Mouse (Mus musculus): ENCODE measurements around the gene Ttl. TPM values are rescaled to one million over a fixed set of nuclear protein-coding genes. Genes with fewer than 3 reads are reported as not detected.

Ttl gene
- polyA plus RNA-seq, 1 experiment from 2014 or later = 17.1 TPM

GRCm38 (mm10) chr2:129070296-129070695, 4.6 kb downstream of the Ttl start:
- ATAC-seq (ENCODE audit: insufficient number of reproducible peaks, low FRiP score, low TSS enrichment, low read depth) = no peak
- Histone ChIP-seq H3K4me1 (ENCODE audit: control insufficient read depth, insufficient read depth, low read length) (0 out of 2 replicates have a peak, but pooled peaks cover 2% of the 10 kb centered on the region), H3K9ac (ENCODE audit: low read length) (no peak overlapping the region), H3K36me3 (ENCODE audit: control insufficient read depth, insufficient read depth, low read length) (no peaks in the 10 kb centered on the region), H3K27ac (replicated peaks; ENCODE audit: low read depth, low read length) (no peak overlapping the region), H3K9me3 (ENCODE audit: control insufficient read depth, low read length) (no peaks in the 10 kb centered on the region), H3K27me3 (ENCODE audit: control insufficient read depth, insufficient read depth, low read length) (no peaks in the 10 kb centered on the region), H3K4me3 (ENCODE audit: low read depth, low read length) (no peak overlapping the region), H3K4me2 (ENCODE audit: low read depth, severe bottlenecking) (no peak overlapping the region)
- DNase-seq (ENCODE audit: low spot score) = no peak
- WGBS = 88% methylated on average over 3 of the region's 3 CpGs

GRCm38 (mm10) chr2:129078313-129078712, 12.6 kb downstream of the Ttl start:
- Histone ChIP-seq H3K9me3 (ENCODE audit: control insufficient read depth, low read length) (no peaks in the 10 kb centered on the region), H3K27ac (replicated peaks; ENCODE audit: low read depth, low read length) (no peak overlapping the region), H3K4me3 (ENCODE audit: low read depth, low read length) (no peak overlapping the region), H3K36me3 (ENCODE audit: control insufficient read depth, insufficient read depth, low read length) (no peaks in the 10 kb centered on the region), H3K4me1 (ENCODE audit: control insufficient read depth, insufficient read depth, low read length) (no peaks in the 10 kb centered on the region), H3K4me2 (ENCODE audit: low read depth, severe bottlenecking) (no peak overlapping the region), H3K9ac (ENCODE audit: low read length) (no peak overlapping the region), H3K27me3 (ENCODE audit: control insufficient read depth, insufficient read depth, low read length) (no peaks in the 10 kb centered on the region)
- DNase-seq (ENCODE audit: low spot score) = peak; percentile 49
- no peak for ATAC-seq (ENCODE audit: insufficient number of reproducible peaks, low FRiP score, low TSS enrichment, low read depth)
- 77% methylated on average over 3 of the region's 3 CpGs for WGBS

GRCm38 (mm10) chr2:129079194-129079593, 13.5 kb downstream of the Ttl start:
- Histone ChIP-seq H3K9me3 (ENCODE audit: control insufficient read depth, low read length) (no peaks in the 10 kb centered on the region), H3K9ac (ENCODE audit: low read length) (no peak overlapping the region), H3K4me1 (ENCODE audit: control insufficient read depth, insufficient read depth, low read length) (no peaks in the 10 kb centered on the region), H3K27ac (replicated peaks; ENCODE audit: low read depth, low read length) (no peak overlapping the region), H3K27me3 (ENCODE audit: control insufficient read depth, insufficient read depth, low read length) (no peaks in the 10 kb centered on the region), H3K36me3 (ENCODE audit: control insufficient read depth, insufficient read depth, low read length) (no peaks in the 10 kb centered on the region), H3K4me3 (ENCODE audit: low read depth, low read length) (no peak overlapping the region), H3K4me2 (ENCODE audit: low read depth, severe bottlenecking) (no peak overlapping the region)
- ATAC-seq (ENCODE audit: insufficient number of reproducible peaks, low FRiP score, low TSS enrichment, low read depth) = no peak
- DNase-seq (ENCODE audit: low spot score) = no peak
- WGBS = 83% methylated on average over 2 of the region's 2 CpGs

- H3K36me3 ChIP-seq (ENCODE audit: control insufficient read depth, insufficient read depth, low read length) = 0 out of 2 replicates have a peak, but pooled peaks cover 3% of the 10 kb centered on the region
Measured at GRCm38 (mm10) chr2:129081097-129081496, 15.4 kb downstream of the Ttl start.

GRCm38 (mm10) chr2:129083514-129083913, 17.8 kb downstream of the Ttl start:
- Histone ChIP-seq H3K9me3 (ENCODE audit: control insufficient read depth, low read length) (no peaks in the 10 kb centered on the region), H3K4me3 (ENCODE audit: low read depth, low read length) (no peak overlapping the region), H3K9ac (ENCODE audit: low read length) (no peak overlapping the region), H3K27ac (replicated peaks; ENCODE audit: low read depth, low read length) (no peak overlapping the region), H3K27me3 (ENCODE audit: control insufficient read depth, insufficient read depth, low read length) (no peaks in the 10 kb centered on the region), H3K4me2 (ENCODE audit: low read depth, severe bottlenecking) (no peak overlapping the region), H3K4me1 (ENCODE audit: control insufficient read depth, insufficient read depth, low read length) (no peaks in the 10 kb centered on the region), H3K36me3 (ENCODE audit: control insufficient read depth, insufficient read depth, low read length) (peaks cover 5% of the 10 kb centered on the region; the same call in 1 of the 2 replicates)
- DNase-seq (ENCODE audit: low spot score) (no peak), ATAC-seq (ENCODE audit: insufficient number of reproducible peaks, low FRiP score, low TSS enrichment, low read depth) (no peak)
- WGBS = 90% methylated on average over 5 of the region's 5 CpGs

More at GRCm38 (mm10) chr2:129081097-129081496, 15.4 kb downstream of the Ttl start:
- Histone ChIP-seq H3K4me1 (ENCODE audit: control insufficient read depth, insufficient read depth, low read length) (no peaks in the 10 kb centered on the region), H3K4me3 (ENCODE audit: low read depth, low read length) (no peak overlapping the region), H3K27me3 (ENCODE audit: control insufficient read depth, insufficient read depth, low read length) (no peaks in the 10 kb centered on the region), H3K9me3 (ENCODE audit: control insufficient read depth, low read length) (no peaks in the 10 kb centered on the region), H3K9ac (ENCODE audit: low read length) (no peak overlapping the region), H3K4me2 (ENCODE audit: low read depth, severe bottlenecking) (no peak overlapping the region), H3K27ac (replicated peaks; ENCODE audit: low read depth, low read length) (no peak overlapping the region)
- DNase-seq (ENCODE audit: low spot score) (no peak), ATAC-seq (ENCODE audit: insufficient number of reproducible peaks, low FRiP score, low TSS enrichment, low read depth) (no peak)
- WGBS = 67% methylated on average over 13 of the region's 13 CpGs

- DNase-seq (ENCODE audit: low spot score) (peak; percentile 69), ATAC-seq (ENCODE audit: insufficient number of reproducible peaks, low FRiP score, low TSS enrichment, low read depth) (no peak)
- 55% methylated on average over 2 of the region's 2 CpGs for WGBS
Measured at GRCm38 (mm10) chr2:129084959-129085358, 19.2 kb downstream of the Ttl start.

GRCm38 (mm10) chr2:129087520-129087919, 21.8 kb downstream of the Ttl start:
- Histone ChIP-seq H3K27me3 (ENCODE audit: control insufficient read depth, insufficient read depth, low read length) (no peaks in the 10 kb centered on the region), H3K9me3 (ENCODE audit: control insufficient read depth, low read length) (no peaks in the 10 kb centered on the region), H3K27ac (replicated peaks; ENCODE audit: low read depth, low read length) (no peak overlapping the region), H3K36me3 (ENCODE audit: control insufficient read depth, insufficient read depth, low read length) (peaks cover 9% of the 10 kb centered on the region; the same call in 1 of the 2 replicates), H3K4me2 (ENCODE audit: low read depth, severe bottlenecking) (no peak overlapping the region), H3K9ac (ENCODE audit: low read length) (no peak overlapping the region), H3K4me3 (ENCODE audit: low read depth, low read length) (no peak overlapping the region), H3K4me1 (ENCODE audit: control insufficient read depth, insufficient read depth, low read length) (no peaks in the 10 kb centered on the region)
- no peak for DNase-seq (ENCODE audit: low spot score)
- no peak for ATAC-seq (ENCODE audit: insufficient number of reproducible peaks, low FRiP score, low TSS enrichment, low read depth)
- 89% methylated on average over 1 of the region's 1 CpGs for WGBS

More at GRCm38 (mm10) chr2:129084959-129085358, 19.2 kb downstream of the Ttl start:
- Histone ChIP-seq H3K27me3 (ENCODE audit: control insufficient read depth, insufficient read depth, low read length) (no peaks in the 10 kb centered on the region), H3K4me3 (ENCODE audit: low read depth, low read length) (no peak overlapping the region), H3K9me3 (ENCODE audit: control insufficient read depth, low read length) (no peaks in the 10 kb centered on the region), H3K4me1 (ENCODE audit: control insufficient read depth, insufficient read depth, low read length) (no peaks in the 10 kb centered on the region), H3K4me2 (ENCODE audit: low read depth, severe bottlenecking) (no peak overlapping the region), H3K27ac (replicated peaks; ENCODE audit: low read depth, low read length) (no peak overlapping the region), H3K9ac (ENCODE audit: low read length) (no peak overlapping the region), H3K36me3 (ENCODE audit: control insufficient read depth, insufficient read depth, low read length) (peaks cover 8% of the 10 kb centered on the region; the same call in 1 of the 2 replicates)

GRCm38 (mm10) chr2:129090370-129090769, 24.6 kb downstream of the Ttl start:
- Histone ChIP-seq H3K9me3 (ENCODE audit: control insufficient read depth, low read length) (no peaks in the 10 kb centered on the region), H3K9ac (ENCODE audit: low read length) (no peak overlapping the region), H3K36me3 (ENCODE audit: control insufficient read depth, insufficient read depth, low read length) (peaks cover 9% of the 10 kb centered on the region), H3K4me3 (ENCODE audit: low read depth, low read length) (no peak overlapping the region), H3K27ac (replicated peaks; ENCODE audit: low read depth, low read length) (no peak overlapping the region), H3K4me1 (ENCODE audit: control insufficient read depth, insufficient read depth, low read length) (no peaks in the 10 kb centered on the region), H3K4me2 (ENCODE audit: low read depth, severe bottlenecking) (no peak overlapping the region), H3K27me3 (ENCODE audit: control insufficient read depth, insufficient read depth, low read length) (no peaks in the 10 kb centered on the region)
- WGBS = 78% methylated on average over 4 of the region's 4 CpGs
- ATAC-seq (ENCODE audit: insufficient number of reproducible peaks, low FRiP score, low TSS enrichment, low read depth) (no peak), DNase-seq (ENCODE audit: low spot score) (no peak)

- H3K4me1 ChIP-seq (ENCODE audit: control insufficient read depth, insufficient read depth, low read length) = no peaks in the 10 kb centered on the region
- no peaks in the 10 kb centered on the region for H3K9me3 ChIP-seq (ENCODE audit: control insufficient read depth, low read length)
- no peak for DNase-seq (ENCODE audit: low spot score)
- H3K4me3 ChIP-seq (ENCODE audit: low read depth, low read length) = no peak overlapping the region
- H3K27me3 ChIP-seq (ENCODE audit: control insufficient read depth, insufficient read depth, low read length) = no peaks in the 10 kb centered on the region
- peaks cover 6% of the 10 kb centered on the region for H3K36me3 ChIP-seq (ENCODE audit: control insufficient read depth, insufficient read depth, low read length)
- 92% methylated on average over 12 of the region's 12 CpGs for WGBS
- H3K4me2 ChIP-seq (ENCODE audit: low read depth, severe bottlenecking) = no peak overlapping the region
- ATAC-seq (ENCODE audit: insufficient number of reproducible peaks, low FRiP score, low TSS enrichment, low read depth) = no peak
- no peak overlapping the region for H3K27ac ChIP-seq (replicated peaks; ENCODE audit: low read depth, low read length)
- H3K9ac ChIP-seq (ENCODE audit: low read length) = no peak overlapping the region
Measured at GRCm38 (mm10) chr2:129092810-129093209, 27.1 kb downstream of the Ttl start.
